Mouse (Mus musculus): ENCODE measurements at regions not wholly inside any gene's neighbourhood (a gene's known extent, or its start where the extent isn't known, plus 50 kb on each side); places are given as distances from the start of the nearest gene placed in this dataset.

DNA sequence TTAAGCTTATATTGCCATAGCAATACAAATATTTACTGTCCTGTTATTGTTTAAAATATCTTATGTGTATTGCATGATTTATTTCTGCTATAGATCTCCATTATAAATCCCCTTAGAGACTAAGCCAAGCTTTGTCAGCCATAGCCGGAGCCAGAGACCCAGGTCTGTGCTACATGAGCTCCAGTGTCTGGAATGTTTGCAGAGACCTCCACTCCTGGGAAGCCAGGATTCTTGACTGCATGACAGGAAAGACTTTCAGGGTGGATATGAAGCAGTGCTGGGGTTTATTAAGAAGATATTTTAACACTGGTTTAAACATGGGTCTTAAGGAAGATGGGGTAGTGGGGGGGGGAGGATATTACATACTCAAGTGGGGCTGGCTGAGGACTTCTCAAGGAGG lies 332.2 kb downstream of the Ankrd50 start:
- TF ChIP-seq CTCF (IDR thresholded peaks at IDR 0.05; ENCODE audit: insufficient read depth, low read depth, low read length) (no peak), POLR2A (IDR thresholded peaks at IDR 0.05; ENCODE audit: insufficient read depth, low read depth, low read length) (no peak)
